Mouse (Mus musculus) forebrain, embryonic 14.5 days (tissue): ENCODE results near the gene Calml3. TPM values are rescaled to one million over a fixed set of nuclear protein-coding genes. Genes with fewer than 3 reads are reported as not detected.
"Not testable (repeated sequence)": the region's sequence is repeated elsewhere in the genome, so short reads cannot be mapped to it uniquely, and the experiment has no call there.

Experiments used
- ATAC-seq: fragments of 200-750 bp; cut with Nextera tagmentation; 2 replicates; pipeline ENCODE4 v1.8.0; 2017; ENCODE audit warnings: mild to moderate bottlenecking, moderate library complexity
- DNase-seq: peaks from one replicate; pipeline ENCODE4 v3.0.0-alpha.2; 2015; ENCODE audit warnings: low spot score
- H3K27ac ChIP-seq: fragments of 300-500 bp; sonication (generic); 2 replicates; pipeline ENCODE4 v1.5.1; 2014; ENCODE audit warnings: low read depth, mild to moderate bottlenecking, control low read depth, low read length, moderate library complexity
- H3K27me3 ChIP-seq: fragments of 300-500 bp; sonication (generic); replicated peaks from 2 replicates; pipeline ENCODE4 v1.6.1; 2014; ENCODE audit warnings: low read length, control low read depth, mixed read lengths; ENCODE audit not compliant: control insufficient read depth, insufficient read depth
- H3K36me3 ChIP-seq: fragments of 300-500 bp; sonication (generic); 2 replicates; pipeline ENCODE4 v1.6.1; 2014; ENCODE audit warnings: low read length, control low read depth; ENCODE audit not compliant: control insufficient read depth, insufficient read depth
- H3K4me1 ChIP-seq: fragments of 300-500 bp; sonication (generic); 2 replicates; pipeline ENCODE4 v1.6.1; 2014; ENCODE audit warnings: antibody characterized with exemption, low read length, control low read depth; ENCODE audit not compliant: control insufficient read depth, insufficient read depth
- H3K4me2 ChIP-seq: fragments of 300-500 bp; sonication (generic); 2 replicates; pipeline ENCODE4 v1.6.1; 2014; ENCODE audit warnings: mild to moderate bottlenecking, control low read depth, low read length
- H3K4me3 ChIP-seq: fragments of 300-500 bp; sonication (generic); 2 replicates; pipeline ENCODE4 v1.5.1; 2014; ENCODE audit warnings: low read depth, low read length, control low read depth
- H3K9ac ChIP-seq: fragments of 300-500 bp; sonication (generic); 2 replicates; pipeline ENCODE4 v1.6.1; 2014; ENCODE audit warnings: mild to moderate bottlenecking, low read length, control low read depth, moderate library complexity
- H3K9me3 ChIP-seq: fragments of 300-500 bp; sonication (generic); replicated peaks from 2 replicates; pipeline ENCODE4 v1.6.1; 2016; ENCODE audit warnings: low read length, control low read depth, mixed read lengths; ENCODE audit not compliant: control insufficient read depth
- WGBS: fragments of 180-500 bp; shearing (Covaris S2); extraction: QIAGEN DNeasy Blood & Tissue Kit; methylation state at CpG from one replicate; pipeline ENCODE4 v1.1.7; 2014; 5-methylcytosine and 5-hydroxymethylcytosine counted together
- polyA plus RNA-seq: library from polyadenylated mRNA; unstranded; fragments of >200 nt; fragmentation: Nextera tagmentation; extraction: Ambion mirVana; gene quantifications from 2 replicates; pipeline ENCODE4 v1.2.1, GENCODE M21; 2014

Calml3 gene
- not detected in 2 replicates for polyA plus RNA-seq

- WGBS = 91% methylated on average over 13 of the region's 13 CpGs
- Histone ChIP-seq H3K4me1 (no peaks in the 10 kb centered on the region), H3K27ac (no peak within 1 kb of the TSS), H3K27me3 (no peaks in the 10 kb centered on the region), H3K4me2 (no peak within 1 kb of the TSS), H3K4me3 (no peak within 1 kb of the TSS), H3K36me3 (no peaks in the 10 kb centered on the region), H3K9me3 (no peaks in the 10 kb centered on the region), H3K9ac (no peak within 1 kb of the TSS)
- DNase-seq = no peak
- ATAC-seq = no peak
Observed at GRCm38 (mm10) chr13:3804186-3804585, at the start of gene Calml3. Calml3 (minus strand) TSS chr13:3804316.

GRCm38 (mm10) chr13:3850330-3850729, 46.2 kb upstream of the Calml3 start:
- DNase-seq (no peak), ATAC-seq (no peak)
- no peak overlapping the region for H3K9ac ChIP-seq
- no peaks in the 10 kb centered on the region for H3K9me3 ChIP-seq
- no peak overlapping the region for H3K4me3 ChIP-seq
- H3K27me3 ChIP-seq = no peaks in the 10 kb centered on the region
- no peak overlapping the region for H3K4me2 ChIP-seq
- WGBS = 92% methylated on average over 1 of the region's 1 CpGs
- no peak overlapping the region for H3K27ac ChIP-seq
- no peaks in the 10 kb centered on the region for H3K4me1 ChIP-seq
- no peaks in the 10 kb centered on the region for H3K36me3 ChIP-seq

- not testable (repeated sequence) for ATAC-seq, H3K4me3 ChIP-seq, DNase-seq
Observed at GRCm38 (mm10) chr13:3840662-3841061, 36.5 kb upstream of the Calml3 start.

GRCm38 (mm10) chr13:3837312-3837807, 33.2 kb upstream of the Calml3 start, which contains the start of gene Calm4:
Calm4 (plus strand) TSS chr13:3837757.
- H3K27ac ChIP-seq, H3K4me3 ChIP-seq, H3K9ac ChIP-seq, ATAC-seq, H3K27me3 ChIP-seq, H3K4me2 ChIP-seq, DNase-seq, H3K4me1 ChIP-seq, H3K9me3 ChIP-seq, H3K36me3 ChIP-seq: not testable (repeated sequence)

More at GRCm38 (mm10) chr13:3840662-3841061, 36.5 kb upstream of the Calml3 start:
- not testable (repeated sequence) for H3K9me3 ChIP-seq, H3K9ac ChIP-seq, H3K36me3 ChIP-seq, H3K27me3 ChIP-seq, H3K4me2 ChIP-seq, H3K27ac ChIP-seq, H3K4me1 ChIP-seq

GRCm38 (mm10) chr13:3833644-3834043, 29.5 kb upstream of the Calml3 start:
- not testable (repeated sequence) for H3K27ac ChIP-seq, H3K27me3 ChIP-seq, DNase-seq, H3K9me3 ChIP-seq, ATAC-seq, H3K4me1 ChIP-seq, H3K9ac ChIP-seq, H3K36me3 ChIP-seq, H3K4me3 ChIP-seq, H3K4me2 ChIP-seq

GRCm38 (mm10) chr13:3832450-3832849, 28.3 kb upstream of the Calml3 start:
- no peak overlapping the region for H3K27ac ChIP-seq
- H3K36me3 ChIP-seq = no peaks in the 10 kb centered on the region
- H3K9me3 ChIP-seq = no peaks in the 10 kb centered on the region
- no peak for DNase-seq
- H3K4me3 ChIP-seq = no peak overlapping the region
- no peak for ATAC-seq
- 70% methylated on average over 2 of the region's 2 CpGs for WGBS
- no peak overlapping the region for H3K4me2 ChIP-seq
- H3K9ac ChIP-seq = no peak overlapping the region
- H3K27me3 ChIP-seq = no peaks in the 10 kb centered on the region
- no peaks in the 10 kb centered on the region for H3K4me1 ChIP-seq

GRCm38 (mm10) chr13:3831994-3832393, 27.9 kb upstream of the Calml3 start:
- Histone ChIP-seq H3K36me3 (no peaks in the 10 kb centered on the region), H3K9ac (no peak overlapping the region), H3K4me1 (no peaks in the 10 kb centered on the region), H3K9me3 (no peaks in the 10 kb centered on the region), H3K27ac (no peak overlapping the region), H3K4me3 (no peak overlapping the region), H3K27me3 (no peaks in the 10 kb centered on the region), H3K4me2 (no peak overlapping the region)
- no peak for DNase-seq
- no peak for ATAC-seq
- 70% methylated on average over 1 of the region's 1 CpGs for WGBS

- Histone ChIP-seq H3K27ac (no peak overlapping the region), H3K36me3 (no peaks in the 10 kb centered on the region), H3K4me2 (no peak overlapping the region), H3K4me3 (no peak overlapping the region), H3K4me1 (no peaks in the 10 kb centered on the region), H3K9ac (no peak overlapping the region), H3K9me3 (no peaks in the 10 kb centered on the region), H3K27me3 (no peaks in the 10 kb centered on the region)
- DNase-seq (no peak), ATAC-seq (no peak)
- WGBS = 83% methylated on average over 5 of the region's 5 CpGs
Observed at GRCm38 (mm10) chr13:3831546-3831945, 27.4 kb upstream of the Calml3 start.

GRCm38 (mm10) chr13:3825726-3826125, 21.6 kb upstream of the Calml3 start:
- DNase-seq (no peak), ATAC-seq (no peak)
- Histone ChIP-seq H3K27me3 (no peaks in the 10 kb centered on the region), H3K4me2 (no peak overlapping the region), H3K27ac (no peak overlapping the region), H3K4me3 (no peak overlapping the region), H3K36me3 (no peaks in the 10 kb centered on the region), H3K4me1 (no peaks in the 10 kb centered on the region), H3K9me3 (no peaks in the 10 kb centered on the region), H3K9ac (no peak overlapping the region)
